Mouse (Mus musculus) cortical plate, adult 2 months (tissue): ENCODE measurements around the gene Hebp2.

Experiments
- CTCF ChIP-seq: fragments of 200-500 bp; IDR thresholded peaks from 2 replicates; pipeline ENCODE4 v1.5.1; 2011; ENCODE audit warnings: mild to moderate bottlenecking, control low read depth, low read length; ENCODE audit not compliant: insufficient read depth; ENCODE audit errors: extremely low read depth
- POLR2A ChIP-seq: fragments of 200-500 bp; IDR thresholded peaks from 2 replicates; pipeline ENCODE4 v1.6.1; 2011; ENCODE audit warnings: mild to moderate bottlenecking, low read length, control low read depth; ENCODE audit not compliant: insufficient read depth; ENCODE audit errors: extremely low read depth

DNA sequence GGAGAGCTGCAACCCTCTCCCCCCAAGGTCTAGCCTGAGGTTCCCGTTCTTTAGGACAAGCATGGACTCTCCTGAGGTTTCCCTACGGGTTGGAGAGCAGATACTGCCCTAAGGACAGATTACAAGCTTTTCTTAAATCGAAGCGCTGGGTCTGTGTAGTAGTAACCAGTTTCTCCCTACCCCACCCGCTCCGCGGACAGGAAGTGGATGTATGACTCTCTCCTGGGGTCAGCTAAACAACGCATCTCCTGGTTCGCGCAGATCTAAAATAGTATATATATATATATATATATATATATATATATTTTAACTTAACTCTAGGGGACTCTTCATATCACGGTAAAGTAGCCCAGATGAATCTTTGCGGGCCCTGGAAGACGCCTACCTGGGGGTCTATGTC lies 567 bp downstream of the Hebp2 start:
- TF ChIP-seq POLR2A (no peak), CTCF (no peak)
